Mouse (Mus musculus): Measurements from ENCODE around the gene Gorasp1. TPM values are rescaled to one million over a fixed set of nuclear protein-coding genes. Genes with fewer than 3 reads are reported as not detected.

The Gorasp1 gene
- total and polyA plus RNA-seq, 3 experiments: 4.8 to 15.4 (median 9.7) TPM

DNA sequence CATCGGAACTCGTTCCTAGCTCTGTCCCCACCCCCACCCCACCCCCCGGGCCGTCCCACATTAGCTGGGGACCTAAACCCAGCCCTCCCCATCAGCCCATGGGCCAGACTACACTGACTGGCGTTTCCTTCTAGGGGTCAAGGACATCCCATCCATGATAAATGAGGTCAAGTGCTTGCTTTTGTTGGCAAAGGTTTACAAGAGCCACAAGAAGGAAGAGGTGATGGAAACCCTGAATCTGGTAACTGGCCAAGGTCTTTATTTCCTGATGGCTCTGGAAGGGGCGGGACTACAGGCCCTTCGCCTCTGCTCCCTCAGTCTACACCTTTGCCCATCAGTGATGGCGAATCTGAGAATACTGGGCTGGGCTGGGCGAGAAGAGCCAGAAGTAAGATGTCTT is 21.5 kb upstream of the Gorasp1 start:
- peaks cover 15% of the 10 kb centered on the region for H3K4me1 ChIP-seq (ENCODE audit: insufficient read depth, low read depth, low read length)
- no peak overlapping the region for H3K4me3 ChIP-seq (ENCODE audit: low read depth, low read length)
- H3K27me3 ChIP-seq (ENCODE audit: insufficient read depth, low read length): peaks cover 50% of the 10 kb centered on the region
- no peak for TF ChIP-seq TAL1 (conservative IDR thresholded peaks at IDR 0.05; ENCODE audit: low read depth, low read length)
- no peak for TF ChIP-seq CTCF (IDR thresholded peaks at IDR 0.05; ENCODE audit: low read depth, low read length)
- TF ChIP-seq GATA1 (IDR thresholded peaks at IDR 0.05; ENCODE audit: borderline replicate concordance, low read length): no peak
- no peak for TF ChIP-seq GATA2 (IDR thresholded peaks at IDR 0.05; ENCODE audit: borderline replicate concordance, low read depth, low read length)
- no peak for TF ChIP-seq POLR2AphosphoS5 (IDR thresholded peaks at IDR 0.05; ENCODE audit: insufficient replicate concordance, low read depth, low read length)
- ATAC-seq (ENCODE audit: extremely low read depth, insufficient number of reproducible peaks, low FRiP score, poor library complexity, severe bottlenecking) (no peak), DNase-seq (ENCODE audit: low spot score) (no peak)
- H3K9me3 ChIP-seq (replicated peaks): no peaks in the 10 kb centered on the region
- no peaks in the 10 kb centered on the region for H3K36me3 ChIP-seq (replicated peaks)

DNA sequence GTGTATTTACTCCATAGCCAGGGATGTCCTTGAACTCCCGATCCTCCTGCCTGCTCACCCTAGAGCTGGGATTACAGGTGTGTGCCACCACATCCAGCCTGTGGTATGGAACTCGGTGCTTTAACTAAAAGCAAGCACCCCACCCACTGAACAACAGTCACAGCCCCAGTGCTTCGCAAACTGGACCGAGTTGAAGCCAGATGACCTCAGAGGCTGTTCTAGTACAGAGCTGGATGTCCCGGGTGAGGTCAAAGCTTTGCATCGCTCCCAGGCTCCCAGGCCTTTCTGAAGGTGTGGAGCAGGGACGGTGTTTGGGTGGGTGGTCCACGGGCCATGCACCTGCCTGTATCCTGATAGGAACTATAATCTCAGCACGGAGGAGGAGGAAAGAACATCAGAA is 14.0 kb upstream of the Gorasp1 start:
- Histone ChIP-seq H3K9me3 (replicated peaks) (no peaks in the 10 kb centered on the region), H3K36me3 (replicated peaks) (no peaks in the 10 kb centered on the region), H3K4me3 (ENCODE audit: low read depth, low read length) (no peak overlapping the region), H3K4me1 (ENCODE audit: insufficient read depth, low read depth, low read length) (peaks cover 2% of the 10 kb centered on the region), H3K27me3 (ENCODE audit: insufficient read depth, low read length) (peaks cover 63% of the 10 kb centered on the region)
- DNase-seq (ENCODE audit: low spot score) (no peak), ATAC-seq (ENCODE audit: extremely low read depth, insufficient number of reproducible peaks, low FRiP score, poor library complexity, severe bottlenecking) (no peak)
- no peak for TF ChIP-seq CTCF (IDR thresholded peaks at IDR 0.05; ENCODE audit: low read depth, low read length)
- TF ChIP-seq TAL1 (conservative IDR thresholded peaks at IDR 0.05; ENCODE audit: low read depth, low read length): no peak
- no peak for TF ChIP-seq GATA1 (IDR thresholded peaks at IDR 0.05; ENCODE audit: borderline replicate concordance, low read length)
- TF ChIP-seq GATA2 (IDR thresholded peaks at IDR 0.05; ENCODE audit: borderline replicate concordance, low read depth, low read length): no peak
- TF ChIP-seq POLR2AphosphoS5 (IDR thresholded peaks at IDR 0.05; ENCODE audit: insufficient replicate concordance, low read depth, low read length): no peak

DNA sequence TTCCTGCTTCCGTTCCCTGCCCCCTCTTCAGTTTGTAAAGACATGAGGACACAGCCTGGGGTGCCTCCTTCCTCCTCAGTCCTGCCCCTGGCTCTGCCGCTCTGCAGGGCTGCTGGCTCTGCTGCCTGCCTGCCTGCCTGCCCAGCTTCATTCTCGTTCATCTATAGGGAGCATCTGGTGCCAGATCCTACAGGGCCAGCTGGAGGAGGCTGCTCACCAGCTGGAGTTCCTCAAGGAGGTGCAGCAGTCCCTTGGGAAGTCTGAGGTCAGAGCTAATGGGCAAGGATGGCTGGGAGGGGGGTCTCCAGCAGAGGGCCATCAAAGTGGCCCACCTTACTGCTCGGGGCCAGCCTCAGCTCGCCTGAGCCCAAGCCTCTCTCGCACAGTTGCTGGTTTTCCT is 13.1 kb upstream of the Gorasp1 start:
- no peak for TF ChIP-seq POLR2AphosphoS5 (IDR thresholded peaks at IDR 0.05; ENCODE audit: insufficient replicate concordance, low read depth, low read length)
- Histone ChIP-seq H3K4me1 (ENCODE audit: insufficient read depth, low read depth, low read length) (peaks cover 2% of the 10 kb centered on the region), H3K9me3 (replicated peaks) (no peaks in the 10 kb centered on the region), H3K4me3 (ENCODE audit: low read depth, low read length) (no peak overlapping the region), H3K36me3 (replicated peaks) (no peaks in the 10 kb centered on the region), H3K27me3 (ENCODE audit: insufficient read depth, low read length) (peaks cover 63% of the 10 kb centered on the region)
- no peak for ATAC-seq (ENCODE audit: extremely low read depth, insufficient number of reproducible peaks, low FRiP score, poor library complexity, severe bottlenecking)
- no peak for DNase-seq (ENCODE audit: low spot score)

DNA sequence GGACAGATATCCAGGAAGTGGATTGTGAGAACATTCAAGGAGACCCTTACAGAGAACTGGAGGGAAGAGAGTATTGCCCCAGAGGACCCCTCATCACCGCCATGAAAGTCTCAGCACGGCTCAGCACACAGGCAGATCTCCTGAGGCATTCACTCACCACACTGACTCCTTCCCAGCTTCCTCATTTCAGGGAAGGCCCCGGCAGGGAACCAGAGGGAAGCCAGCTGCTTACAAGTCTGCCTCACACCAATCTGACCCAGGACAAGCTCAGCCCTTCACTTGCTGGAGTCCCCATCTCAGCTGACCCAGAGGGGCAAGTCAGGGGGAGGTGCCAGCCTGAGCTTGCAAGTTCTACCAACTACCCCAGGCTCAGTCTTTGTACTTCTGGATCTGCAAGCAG is 11.4 kb upstream of the Gorasp1 start:
- no peaks in the 10 kb centered on the region for H3K36me3 ChIP-seq (replicated peaks)
- ATAC-seq (ENCODE audit: extremely low read depth, insufficient number of reproducible peaks, low FRiP score, poor library complexity, severe bottlenecking) (no peak), DNase-seq (ENCODE audit: low spot score) (no peak)
- H3K4me3 ChIP-seq (ENCODE audit: low read depth, low read length): no peak overlapping the region
- H3K9me3 ChIP-seq (replicated peaks): no peaks in the 10 kb centered on the region
- no peaks in the 10 kb centered on the region; the same call in 1 of the 2 replicates for H3K4me1 ChIP-seq (ENCODE audit: insufficient read depth, low read depth, low read length)
- TF ChIP-seq POLR2AphosphoS5 (IDR thresholded peaks at IDR 0.05; ENCODE audit: insufficient replicate concordance, low read depth, low read length) (no peak), TAL1 (conservative IDR thresholded peaks at IDR 0.05; ENCODE audit: low read depth, low read length) (no peak), GATA1 (IDR thresholded peaks at IDR 0.05; ENCODE audit: borderline replicate concordance, low read length) (no peak), CTCF (IDR thresholded peaks at IDR 0.05; ENCODE audit: low read depth, low read length) (no peak), GATA2 (IDR thresholded peaks at IDR 0.05; ENCODE audit: borderline replicate concordance, low read depth, low read length) (no peak)
- peaks cover 48% of the 10 kb centered on the region for H3K27me3 ChIP-seq (ENCODE audit: insufficient read depth, low read length)

DNA sequence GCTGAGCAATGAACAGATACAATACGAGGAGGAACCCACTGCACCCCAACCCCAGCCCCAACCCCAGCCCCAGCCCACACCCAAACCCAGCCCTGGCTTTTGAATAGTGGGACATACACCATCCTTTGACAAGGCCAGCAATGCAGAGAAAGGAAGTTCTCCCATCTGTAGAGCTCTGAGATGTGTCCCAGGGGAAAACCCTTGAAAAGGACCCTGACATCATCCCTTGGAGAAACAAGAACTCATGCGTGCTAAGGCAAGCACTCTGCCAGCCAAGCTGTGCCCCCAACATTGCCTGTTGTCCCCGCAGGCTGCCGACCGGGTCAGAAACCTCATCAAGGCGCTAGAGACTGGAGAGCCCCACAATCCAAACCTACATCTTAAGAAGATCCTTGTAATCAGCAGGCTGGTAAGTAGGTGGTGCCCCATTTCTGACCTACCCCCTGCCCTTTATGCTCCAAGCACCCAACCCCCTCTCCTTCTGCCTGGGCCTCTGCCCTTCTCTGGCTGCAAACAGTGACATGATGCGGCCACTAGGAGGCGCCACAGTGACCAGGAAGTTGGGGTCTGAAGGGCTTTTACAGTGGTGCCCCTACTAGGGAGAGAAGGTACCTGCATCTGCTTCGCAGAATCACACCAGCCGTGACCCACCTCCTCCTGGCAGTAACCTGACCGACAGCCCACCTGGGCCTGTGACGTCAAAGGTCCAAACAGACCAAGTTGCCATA is 8.0 kb upstream of the Gorasp1 start:
- Histone ChIP-seq H3K4me3 (ENCODE audit: low read depth, low read length) (no peak overlapping the region), H3K4me1 (ENCODE audit: insufficient read depth, low read depth, low read length) (peaks cover 5% of the 10 kb centered on the region), H3K9me3 (replicated peaks) (no peaks in the 10 kb centered on the region), H3K27me3 (ENCODE audit: insufficient read depth, low read length) (peaks cover 49% of the 10 kb centered on the region), H3K36me3 (replicated peaks) (no peaks in the 10 kb centered on the region)
- TF ChIP-seq POLR2AphosphoS5 (IDR thresholded peaks at IDR 0.05; ENCODE audit: insufficient replicate concordance, low read depth, low read length): no peak
- peak; percentile 83 for TF ChIP-seq CTCF (IDR thresholded peaks at IDR 0.05; ENCODE audit: low read depth, low read length)
- ATAC-seq (ENCODE audit: extremely low read depth, insufficient number of reproducible peaks, low FRiP score, poor library complexity, severe bottlenecking) (no peak), DNase-seq (ENCODE audit: low spot score) (no peak)

DNA sequence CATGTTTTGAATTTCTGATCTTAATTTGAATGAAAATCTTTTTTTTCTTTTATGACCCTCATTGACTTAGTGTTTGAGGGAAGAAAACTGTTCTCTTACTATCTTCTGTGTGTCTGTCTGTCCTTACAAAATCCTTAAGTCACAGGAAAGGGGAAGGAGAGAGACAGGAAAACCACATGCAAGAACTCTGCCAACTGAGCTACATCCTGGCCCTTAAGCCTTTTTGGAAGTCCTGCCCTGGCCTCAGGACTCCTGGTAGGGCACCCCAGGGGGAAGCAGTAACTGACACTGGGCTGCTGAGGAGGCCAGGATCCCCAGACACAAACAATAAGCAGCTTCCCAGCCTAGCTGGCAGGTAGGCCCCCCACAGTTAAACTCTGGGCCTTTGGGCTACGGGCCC is 6.0 kb upstream of the Gorasp1 start:
- DNase-seq (ENCODE audit: low spot score) (no peak), ATAC-seq (ENCODE audit: extremely low read depth, insufficient number of reproducible peaks, low FRiP score, poor library complexity, severe bottlenecking) (no peak)
- Histone ChIP-seq H3K4me1 (ENCODE audit: insufficient read depth, low read depth, low read length) (peaks cover 14% of the 10 kb centered on the region), H3K27me3 (ENCODE audit: insufficient read depth, low read length) (peaks cover 38% of the 10 kb centered on the region), H3K9me3 (replicated peaks) (no peaks in the 10 kb centered on the region), H3K36me3 (replicated peaks) (no peaks in the 10 kb centered on the region), H3K4me3 (ENCODE audit: low read depth, low read length) (no peak overlapping the region)
- TF ChIP-seq GATA2 (IDR thresholded peaks at IDR 0.05; ENCODE audit: borderline replicate concordance, low read depth, low read length) (no peak), TAL1 (conservative IDR thresholded peaks at IDR 0.05; ENCODE audit: low read depth, low read length) (no peak)

DNA sequence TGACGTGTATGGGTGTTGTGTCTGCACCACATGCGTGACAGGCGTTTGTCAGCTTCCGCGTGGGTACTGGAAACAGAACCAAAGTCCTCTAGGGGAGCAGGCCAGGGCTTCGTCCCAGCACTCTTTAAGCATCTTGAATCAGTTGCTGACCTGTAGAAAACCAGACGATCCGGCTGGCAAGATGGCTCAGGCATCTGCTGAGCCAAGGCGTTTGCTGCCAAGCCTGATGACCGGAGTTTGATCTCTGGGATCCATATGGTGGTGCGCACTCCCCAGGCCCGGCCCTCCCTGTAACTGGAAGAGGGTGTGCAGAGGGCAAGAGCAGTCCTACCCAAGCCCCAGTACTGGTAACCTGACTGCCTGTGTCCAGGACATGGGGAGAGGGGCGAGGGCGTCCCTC is 4.5 kb upstream of the Gorasp1 start:
- no peaks in the 10 kb centered on the region for H3K9me3 ChIP-seq (replicated peaks)
- no peak overlapping the region for H3K4me3 ChIP-seq (ENCODE audit: low read depth, low read length)
- TF ChIP-seq GATA1 (IDR thresholded peaks at IDR 0.05; ENCODE audit: borderline replicate concordance, low read length): no peak
- no peak for TF ChIP-seq CTCF (IDR thresholded peaks at IDR 0.05; ENCODE audit: low read depth, low read length)
- TF ChIP-seq TAL1 (conservative IDR thresholded peaks at IDR 0.05; ENCODE audit: low read depth, low read length): no peak
- TF ChIP-seq POLR2AphosphoS5 (IDR thresholded peaks at IDR 0.05; ENCODE audit: insufficient replicate concordance, low read depth, low read length): no peak
- TF ChIP-seq GATA2 (IDR thresholded peaks at IDR 0.05; ENCODE audit: borderline replicate concordance, low read depth, low read length): no peak
- no peaks in the 10 kb centered on the region for H3K36me3 ChIP-seq (replicated peaks)
- ATAC-seq (ENCODE audit: extremely low read depth, insufficient number of reproducible peaks, low FRiP score, poor library complexity, severe bottlenecking) (no peak), DNase-seq (ENCODE audit: low spot score) (no peak)
- H3K4me1 ChIP-seq (ENCODE audit: insufficient read depth, low read depth, low read length): peaks cover 28% of the 10 kb centered on the region
- peaks cover 31% of the 10 kb centered on the region for H3K27me3 ChIP-seq (ENCODE audit: insufficient read depth, low read length)
